Mouse (Mus musculus) G1E (cell line): ENCODE measurements around the gene Arglu1. TPM values are rescaled to one million over a fixed set of nuclear protein-coding genes. Genes with fewer than 3 reads are reported as not detected.

Experiments used
- ATAC-seq: 2 replicates; pipeline ENCODE4 v1.8.0; 2016; ENCODE audit warnings: mild to moderate bottlenecking; ENCODE audit not compliant: insufficient number of reproducible peaks, poor library complexity, low FRiP score, severe bottlenecking; ENCODE audit errors: extremely low read depth
- DNase-seq: peaks from one replicate; pipeline ENCODE4 v3.0.0; 2012; ENCODE audit warnings: low spot score
- H3K27me3 ChIP-seq: 2 replicates; pipeline ENCODE4 v1.6.1; 2012; ENCODE audit warnings: mild to moderate bottlenecking, low read length, inconsistent platforms; ENCODE audit not compliant: insufficient read depth
- H3K36me3 ChIP-seq: replicated peaks from 2 replicates; pipeline ENCODE3; 2012; ENCODE audit warnings: mild to moderate bottlenecking, inconsistent platforms
- H3K4me1 ChIP-seq: 2 replicates; pipeline ENCODE4 v1.6.1; 2012; ENCODE audit warnings: low read depth, low read length, inconsistent platforms, mixed read lengths; ENCODE audit not compliant: insufficient read depth
- H3K4me3 ChIP-seq: 2 replicates; pipeline ENCODE4 v1.5.1; 2012; ENCODE audit warnings: low read depth, mild to moderate bottlenecking, inconsistent platforms, low read length, moderate library complexity, mixed read lengths
- H3K9me3 ChIP-seq: replicated peaks from 2 replicates; pipeline ENCODE4 v1.6.1; 2012; ENCODE audit warnings: inconsistent platforms
- CTCF ChIP-seq: IDR thresholded peaks from 2 replicates; pipeline ENCODE4 v1.5.1; 2012; ENCODE audit warnings: low read depth, low read length, inconsistent platforms, mixed read lengths
- GATA1 ChIP-seq: IDR thresholded peaks from 2 replicates; pipeline ENCODE4 v1.6.1; 2012; ENCODE audit warnings: borderline replicate concordance, low read length, inconsistent platforms, mixed read lengths
- GATA2 ChIP-seq: IDR thresholded peaks from 2 replicates; pipeline ENCODE4 v1.6.1; 2012; ENCODE audit warnings: low read depth, low read length, inconsistent platforms, borderline replicate concordance
- POLR2AphosphoS5 ChIP-seq: IDR thresholded peaks from 2 replicates; pipeline ENCODE4 v1.6.1; 2012; ENCODE audit warnings: low read depth, low read length, inconsistent platforms; ENCODE audit not compliant: insufficient replicate concordance
- TAL1 ChIP-seq: conservative IDR thresholded peaks from 2 replicates; pipeline ENCODE4 v1.6.1; 2012; ENCODE audit warnings: low read depth, low read length, inconsistent platforms, mixed read lengths
- polyA plus RNA-seq: library from polyadenylated mRNA; stranded (reverse); fragments of >175 nt; gene quantifications from 2 replicates; pipeline ENCODE4 v1.2.3, GENCODE M21; 2012
- total RNA-seq, 2 experiments: library from RNA; stranded (forward) in 1 of 2; stranded (reverse) in 1 of 2; fragments of 200-1000 nt in 1 of 2; fragments of >200 nt in 1 of 2; fragmentation: Nextera tagmentation in 1 of 2; gene quantifications; 2 replicates each; pipeline ENCODE4 v1.2.3; 2014 to 2017

The Arglu1 gene
- total and polyA plus RNA-seq, 3 experiments, result 102 to 138 (median 128) TPM

GRCm38 (mm10) chr8:8631394-8631793 is 58.9 kb downstream of the Arglu1 start:
- peaks cover 7% of the 10 kb centered on the region for H3K27me3 ChIP-seq
- no peak for TF ChIP-seq GATA2
- TF ChIP-seq TAL1, result no peak
- TF ChIP-seq GATA1, result no peak
- TF ChIP-seq POLR2AphosphoS5, result no peak
- TF ChIP-seq CTCF, result no peak
- no peak overlapping the region for H3K4me3 ChIP-seq
- ATAC-seq (no peak), DNase-seq (no peak)
- H3K4me1 ChIP-seq, result no peaks in the 10 kb centered on the region
- H3K9me3 ChIP-seq, result no peaks in the 10 kb centered on the region
- no peaks in the 10 kb centered on the region for H3K36me3 ChIP-seq

DNA sequence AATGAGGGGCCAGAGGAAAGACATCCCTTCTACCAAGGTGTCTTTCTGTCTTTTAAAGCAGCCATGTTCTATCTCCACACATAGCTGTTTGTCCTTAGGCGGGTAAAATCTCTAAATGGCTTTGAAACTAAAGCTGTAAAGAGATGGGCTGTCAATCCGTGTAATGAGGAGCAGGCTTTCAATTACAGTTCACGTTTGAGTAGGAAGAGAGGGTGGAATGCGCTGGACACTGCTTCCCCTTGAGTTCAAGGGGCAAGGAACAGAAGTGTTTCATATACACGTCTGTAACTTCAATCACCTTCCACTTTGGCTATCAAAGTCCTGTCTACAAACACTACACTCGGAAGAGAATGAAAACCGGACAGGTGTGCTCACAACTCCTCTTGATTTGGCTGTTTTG is 66.3 kb downstream of the Arglu1 start:
- no peak overlapping the region for H3K4me3 ChIP-seq
- TF ChIP-seq POLR2AphosphoS5, result no peak
- TF ChIP-seq GATA2, result no peak
- ATAC-seq (no peak), DNase-seq (no peak)
- no peaks in the 10 kb centered on the region for H3K9me3 ChIP-seq
- no peaks in the 10 kb centered on the region for H3K36me3 ChIP-seq
- H3K4me1 ChIP-seq, result no peaks in the 10 kb centered on the region
- H3K27me3 ChIP-seq, result no peaks in the 10 kb centered on the region

DNA sequence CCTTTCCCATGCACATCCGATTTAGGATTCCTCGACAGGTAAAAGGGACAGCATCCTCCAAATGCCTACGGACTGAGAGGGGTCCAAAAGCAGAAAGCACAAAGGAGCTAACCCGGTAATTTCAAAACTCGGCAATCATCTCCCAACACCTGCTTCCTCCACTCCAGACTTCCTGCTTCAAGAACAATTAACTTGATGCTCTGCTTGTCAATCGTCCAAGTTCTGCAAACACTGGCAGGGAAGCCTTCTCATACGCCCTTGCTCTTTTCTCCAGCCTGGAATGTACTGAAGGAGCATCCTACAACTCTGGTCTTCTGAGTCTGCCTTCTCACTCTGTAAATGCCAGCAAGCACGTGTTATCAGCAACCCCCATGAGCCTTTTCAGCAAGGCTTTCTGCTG is 66.8 kb downstream of the Arglu1 start:
- TF ChIP-seq CTCF (no peak), TAL1 (no peak), GATA1 (no peak), GATA2 (no peak), POLR2AphosphoS5 (no peak)
- H3K27me3 ChIP-seq, result no peaks in the 10 kb centered on the region
- no peaks in the 10 kb centered on the region for H3K9me3 ChIP-seq
- DNase-seq (no peak), ATAC-seq (no peak)
- no peak overlapping the region for H3K4me3 ChIP-seq
- H3K4me1 ChIP-seq, result no peaks in the 10 kb centered on the region
- no peaks in the 10 kb centered on the region for H3K36me3 ChIP-seq

- ATAC-seq, result no peak
- DNase-seq, result no peak
- H3K4me1 ChIP-seq, result no peaks in the 10 kb centered on the region
- H3K9me3 ChIP-seq, result no peaks in the 10 kb centered on the region
- no peak for TF ChIP-seq CTCF
- no peak for TF ChIP-seq GATA2
- no peak for TF ChIP-seq POLR2AphosphoS5
- TF ChIP-seq TAL1, result no peak
- TF ChIP-seq GATA1, result no peak
- H3K4me3 ChIP-seq, result no peak overlapping the region
- no peaks in the 10 kb centered on the region for H3K27me3 ChIP-seq
- H3K36me3 ChIP-seq, result no peaks in the 10 kb centered on the region
Measured at GRCm38 (mm10) chr8:8622476-8622875, 67.8 kb downstream of the Arglu1 start.

- no peak overlapping the region for H3K4me3 ChIP-seq
- H3K9me3 ChIP-seq, result no peaks in the 10 kb centered on the region
- no peak for DNase-seq
- no peak for ATAC-seq
- TF ChIP-seq POLR2AphosphoS5 (no peak), GATA1 (no peak), CTCF (no peak), GATA2 (no peak), TAL1 (no peak)
- H3K27me3 ChIP-seq, result no peaks in the 10 kb centered on the region
- H3K36me3 ChIP-seq, result no peaks in the 10 kb centered on the region
- H3K4me1 ChIP-seq, result no peaks in the 10 kb centered on the region
Measured at GRCm38 (mm10) chr8:8622031-8622430, 68.3 kb downstream of the Arglu1 start.

DNA sequence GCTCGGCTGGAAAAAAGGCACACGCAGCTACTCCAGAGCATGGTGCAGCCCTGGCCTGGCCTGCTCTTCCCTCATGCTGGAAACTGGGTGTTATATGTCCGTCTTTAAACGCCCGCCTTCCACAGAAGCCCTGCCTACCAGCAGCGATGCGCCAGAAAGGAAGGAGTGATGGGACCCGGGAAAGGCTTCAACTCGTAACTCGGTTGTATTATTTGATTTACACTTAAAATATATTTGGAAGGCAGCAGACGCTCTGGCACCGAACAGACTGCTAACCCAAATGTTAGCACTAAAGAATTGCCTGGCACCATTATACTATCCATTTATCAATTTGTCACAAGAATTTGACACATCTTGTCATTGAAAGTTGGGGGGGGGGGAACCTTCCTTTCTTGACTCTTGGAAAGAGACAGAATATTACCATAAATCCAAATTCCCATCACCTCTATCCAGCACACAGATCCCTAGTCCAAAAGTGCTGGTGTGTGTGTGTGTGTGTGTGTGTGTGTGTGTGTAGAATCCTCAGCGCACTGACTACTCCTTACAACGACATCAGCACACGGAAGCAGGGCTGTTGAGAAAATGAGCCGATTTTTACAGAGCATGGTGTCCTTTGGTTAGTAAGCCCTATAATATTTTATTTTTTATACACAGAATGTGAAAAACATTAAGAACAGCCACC is 68.9 kb downstream of the Arglu1 start:
- Histone ChIP-seq H3K27me3 (no peaks in the 10 kb centered on the region), H3K4me1 (no peaks in the 10 kb centered on the region), H3K9me3 (no peaks in the 10 kb centered on the region), H3K4me3 (no peak overlapping the region), H3K36me3 (no peaks in the 10 kb centered on the region)
- ATAC-seq, result no peak
- TF ChIP-seq GATA2 (no peak), TAL1 (no peak), CTCF (no peak), POLR2AphosphoS5 (no peak), GATA1 (no peak)
- DNase-seq, result no peak
